Mouse (Mus musculus): Measurements from ENCODE around the gene Mrgprb3. TPM values are rescaled to one million over a fixed set of nuclear protein-coding genes. Genes with fewer than 3 reads are reported as not detected.

Mrgprb3 gene
- total RNA-seq (2021): not detected
- long read RNA-seq, experiment 1: 0 reads
- long read RNA-seq, experiment 2: 0 reads

DNA sequence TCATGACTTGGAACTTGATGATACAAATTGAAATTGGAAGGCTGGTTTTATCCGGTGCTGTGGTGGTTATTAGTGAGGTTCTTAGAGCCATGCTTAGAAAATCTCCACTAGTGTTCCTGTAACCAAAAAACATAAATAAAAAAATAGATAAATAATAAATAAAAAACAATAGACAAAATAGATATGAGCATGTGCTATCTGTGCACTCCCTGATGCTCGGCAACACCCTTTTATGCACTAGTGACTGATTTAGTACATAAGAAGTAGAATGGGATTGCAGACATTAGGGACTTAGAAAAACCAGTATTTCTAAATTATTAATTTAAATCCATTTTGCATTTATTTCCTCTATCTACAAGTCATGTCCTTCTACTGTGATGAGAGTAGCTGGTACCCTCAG, at the start of gene Mrgprb3:
Gene Mrgprb3 (minus strand): TSS at position 101 of the 400 bp plus-strand sequence.
- intact Hi-C loops (cut with DNase I): no loop called here
- DNase-seq: no peak

Other genes with a start within 250 kb of the Mrgprb3 start
- under 1 TPM; 0.12 to 0.62 TPM for gene Mrgprb1, start 187.5 kb downstream of the Mrgprb3 start, total RNA-seq (2021)
- gene Mrgprx2, start 144.5 kb downstream of the Mrgprb3 start, total RNA-seq (2021): not detected
- not detected for gene Mrgprb2, start 85.7 kb downstream of the Mrgprb3 start, total RNA-seq (2021)
- 10 to 100 TPM; 11.1 to 12.6 TPM for gene Zdhhc13, start 145.2 kb upstream of the Mrgprb3 start, total RNA-seq (2021)
- gene Csrp3, start 204.2 kb upstream of the Mrgprb3 start, total RNA-seq (2021): 1,000 to 10,000 TPM; 1,478 to 1,683 TPM
- gene E2f8, start 237.8 kb upstream of the Mrgprb3 start, total RNA-seq (2021): 1 to 10 TPM; 1.8 to 3.3 TPM

Measured in heart, postnatal 14 days (tissue).